Mouse (Mus musculus) heart, postnatal 25 days (tissue): ENCODE results near the gene Gm13287. TPM values are rescaled to one million over a fixed set of nuclear protein-coding genes. Genes with fewer than 3 reads are reported as not detected.
"Not testable (repeated sequence)": the region's sequence is repeated elsewhere in the genome, so short reads cannot be mapped to it uniquely, and the experiment has no call there.

ENCODE experiments used
- DNase-seq: peaks from one replicate; pipeline ENCODE4 v3.0.0; 2022; ENCODE audit warnings: low spot score
- intact Hi-C: fragments of 180-260 bp; cut with DNase I; formaldehyde crosslinking; loops from one replicate; pipeline ENCODE4 v1.15.1; 2025
- total RNA-seq, 2 experiments: library from RNA; stranded (reverse); gene quantifications; 2 replicates each; pipeline ENCODE4 v1.2.3; 2021

Gene Gm13287
- total RNA-seq: not detected

- intact Hi-C loops, DNase-seq: not testable (repeated sequence)
These were observed at the start of gene Gm13287 for GRCm38 (mm10) chr4:88802954-88803353. Gene Gm13287 (plus strand): TSS chr4:88803254.

GRCm38 (mm10) chr4:88754818-88755340, 48.2 kb upstream of the Gm13287 start, which contains the start of gene Gm13271:
Gene Gm13271 (plus strand): TSS chr4:88754868.
- intact Hi-C loops: not testable (repeated sequence)
- peak; percentile 69 for DNase-seq

- DNase-seq: not testable (repeated sequence)
- intact Hi-C loops: loop anchor here (2.0 kb wide), 1 partner anchor 18 kb away; no protein-coding TSS in a partner anchor
These were observed 46.2 kb upstream of the Gm13287 start for GRCm38 (mm10) chr4:88756581-88757513.

GRCm38 (mm10) chr4:88757628-88758031, 45.4 kb upstream of the Gm13287 start:
- peak; percentile 85 for DNase-seq
- intact Hi-C loops: loop anchor here (2.0 kb wide), 1 partner anchor 19 kb away; no protein-coding TSS in a partner anchor

- DNase-seq, intact Hi-C loops: not testable (repeated sequence)
These were observed 44.3 kb upstream of the Gm13287 start for GRCm38 (mm10) chr4:88758751-88759150.

GRCm38 (mm10) chr4:88759610-88760268, 43.3 kb upstream of the Gm13287 start, which contains the start of gene Gm13283:
Gene Gm13283 (plus strand): TSS chr4:88760119.
- DNase-seq, intact Hi-C loops: not testable (repeated sequence)

GRCm38 (mm10) chr4:88760431-88760830, 42.6 kb upstream of the Gm13287 start:
- DNase-seq: peak; percentile 77

GRCm38 (mm10) chr4:88761776-88762175, 41.3 kb upstream of the Gm13287 start:
- DNase-seq: peak; percentile 68
- intact Hi-C loops: not testable (repeated sequence)

More at GRCm38 (mm10) chr4:88760431-88760830, 42.6 kb upstream of the Gm13287 start:
- intact Hi-C loops: not testable (repeated sequence)

- DNase-seq, intact Hi-C loops: not testable (repeated sequence)
These were observed 40.7 kb upstream of the Gm13287 start for GRCm38 (mm10) chr4:88762341-88762740.

- DNase-seq: peak; percentile 54
- intact Hi-C loops: not testable (repeated sequence)
These were observed 39.6 kb upstream of the Gm13287 start for GRCm38 (mm10) chr4:88763384-88764018.

GRCm38 (mm10) chr4:88773534-88773933, 29.5 kb upstream of the Gm13287 start, which contains the start of gene Gm13290:
Gene Gm13290 (plus strand): TSS chr4:88773834.
- DNase-seq, intact Hi-C loops: not testable (repeated sequence)

- intact Hi-C loops, DNase-seq: not testable (repeated sequence)
These were observed 26.4 kb upstream of the Gm13287 start, which contains the start of gene Gm13289 for GRCm38 (mm10) chr4:88776622-88777021. Gene Gm13289 (plus strand): TSS chr4:88776922.

GRCm38 (mm10) chr4:88779550-88779949, 23.5 kb upstream of the Gm13287 start, which contains the start of gene Gm13272:
Gene Gm13272 (plus strand): TSS chr4:88779850.
- DNase-seq: not testable (repeated sequence)

GRCm38 (mm10) chr4:88780320-88780719, 22.7 kb upstream of the Gm13287 start:
- DNase-seq, intact Hi-C loops: not testable (repeated sequence)

More at GRCm38 (mm10) chr4:88779550-88779949, 23.5 kb upstream of the Gm13287 start, which contains the start of gene Gm13272:
- intact Hi-C loops: not testable (repeated sequence)

GRCm38 (mm10) chr4:88781831-88782230, 21.2 kb upstream of the Gm13287 start, which contains the start of gene Ifnz:
Gene Ifnz (plus strand): TSS chr4:88782131.
- DNase-seq, intact Hi-C loops: not testable (repeated sequence)

- DNase-seq, intact Hi-C loops: not testable (repeated sequence)
These were observed 20.7 kb upstream of the Gm13287 start for GRCm38 (mm10) chr4:88782335-88782734.

- DNase-seq, intact Hi-C loops: not testable (repeated sequence)
These were observed 17.6 kb upstream of the Gm13287 start, which contains the start of gene Gm13276 for GRCm38 (mm10) chr4:88785409-88785808. Gene Gm13276 (plus strand): TSS chr4:88785709.

GRCm38 (mm10) chr4:88788402-88788801, 14.7 kb upstream of the Gm13287 start, which contains the start of gene Gm13277:
Gene Gm13277 (plus strand): TSS chr4:88788632.
- DNase-seq: peak; percentile 55
- intact Hi-C loops: not testable (repeated sequence)

GRCm38 (mm10) chr4:88791250-88791649, 11.8 kb upstream of the Gm13287 start, which contains the start of gene Gm13278:
Gene Gm13278 (plus strand): TSS chr4:88791550.
- DNase-seq, intact Hi-C loops: not testable (repeated sequence)
